Mouse (Mus musculus) forebrain, embryonic 10.5 days (tissue): ENCODE measurements around the gene Htr1f. TPM values are rescaled to one million over a fixed set of nuclear protein-coding genes. Genes with fewer than 3 reads are reported as not detected.

Source experiments
- DNase-seq: peaks from one replicate; pipeline ENCODE4 v3.0.0-alpha.2; 2017; ENCODE audit warnings: low spot score; ENCODE audit errors: extremely low spot score
- H3K27ac ChIP-seq: fragments of 300-500 bp; sonication (generic); 2 replicates; pipeline ENCODE4 v1.5.1; 2016; ENCODE audit warnings: mild to moderate bottlenecking
- H3K27me3 ChIP-seq: fragments of 300-500 bp; sonication (generic); 2 replicates; pipeline ENCODE4 v1.6.1; 2016; ENCODE audit warnings: mild to moderate bottlenecking; ENCODE audit not compliant: poor library complexity, severe bottlenecking
- H3K36me3 ChIP-seq: fragments of 300-500 bp; sonication (generic); replicated peaks from 2 replicates; pipeline ENCODE4 v1.6.1; 2016; ENCODE audit warnings: mild to moderate bottlenecking, moderate library complexity
- H3K4me1 ChIP-seq: fragments of 300-500 bp; sonication (generic); 2 replicates; pipeline ENCODE4 v1.6.1; 2016
- H3K4me3 ChIP-seq: fragments of 300-500 bp; sonication (generic); 2 replicates; pipeline ENCODE4 v1.5.1; 2016; ENCODE audit warnings: mild to moderate bottlenecking, moderate library complexity
- H3K9me3 ChIP-seq: fragments of 300-500 bp; sonication (generic); 2 replicates; pipeline ENCODE4 v1.6.1; 2016; ENCODE audit warnings: mild to moderate bottlenecking, moderate library complexity
- WGBS: fragments of 180-500 bp; shearing (Covaris S2); methylation state at CpG from one replicate; pipeline ENCODE4 v1.1.7; 2016; 5-methylcytosine and 5-hydroxymethylcytosine counted together
- polyA plus RNA-seq: library from polyadenylated mRNA; unstranded; fragments of >200 nt; fragmentation: Nextera tagmentation; extraction: Ambion mirVana; gene quantifications from 2 replicates; pipeline ENCODE4 v1.2.1, GENCODE M21; 2016

Gene Htr1f
- polyA plus RNA-seq, 1 experiment from 2014 or later, result not detected

GRCm38 (mm10) chr16:64923500-64923899, 182.2 kb downstream of the Htr1f start:
- Histone ChIP-seq H3K4me1 (0 out of 2 replicates have a peak, but pooled peaks cover 4% of the 10 kb centered on the region), H3K27ac (no peak overlapping the region), H3K4me3 (no peak overlapping the region), H3K27me3 (no peaks in the 10 kb centered on the region), H3K9me3 (no peaks in the 10 kb centered on the region), H3K36me3 (no peaks in the 10 kb centered on the region)
- DNase-seq, result no peak
- 57% methylated on average over 9 of the region's 9 CpGs for WGBS

DNA sequence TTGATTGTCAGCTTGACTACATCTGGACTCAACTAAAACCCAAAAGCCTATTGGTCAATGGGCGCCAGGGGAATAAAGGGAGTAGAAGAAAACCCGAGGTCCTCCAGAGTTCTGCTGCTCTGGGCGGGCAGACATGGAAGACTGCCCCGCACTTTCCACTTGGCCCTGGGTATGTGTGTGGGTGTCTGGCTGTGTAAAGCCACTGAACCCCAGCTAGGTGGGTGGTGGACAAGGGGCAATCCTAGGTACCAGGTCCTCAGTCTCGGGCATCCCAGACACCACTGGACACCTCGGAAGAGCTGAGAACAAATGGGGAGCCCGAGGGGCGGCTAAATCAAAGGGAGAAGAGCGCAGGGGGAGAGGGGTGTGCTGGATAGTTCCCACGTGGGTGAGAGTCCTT, 196.9 kb downstream of the Htr1f start:
- DNase-seq, result no peak
- Histone ChIP-seq H3K4me1 (no peaks in the 10 kb centered on the region), H3K9me3 (no peaks in the 10 kb centered on the region), H3K27me3 (no peaks in the 10 kb centered on the region), H3K27ac (no peak overlapping the region), H3K36me3 (no peaks in the 10 kb centered on the region), H3K4me3 (no peak overlapping the region)
- 83% methylated on average over 10 of the region's 10 CpGs for WGBS

DNA sequence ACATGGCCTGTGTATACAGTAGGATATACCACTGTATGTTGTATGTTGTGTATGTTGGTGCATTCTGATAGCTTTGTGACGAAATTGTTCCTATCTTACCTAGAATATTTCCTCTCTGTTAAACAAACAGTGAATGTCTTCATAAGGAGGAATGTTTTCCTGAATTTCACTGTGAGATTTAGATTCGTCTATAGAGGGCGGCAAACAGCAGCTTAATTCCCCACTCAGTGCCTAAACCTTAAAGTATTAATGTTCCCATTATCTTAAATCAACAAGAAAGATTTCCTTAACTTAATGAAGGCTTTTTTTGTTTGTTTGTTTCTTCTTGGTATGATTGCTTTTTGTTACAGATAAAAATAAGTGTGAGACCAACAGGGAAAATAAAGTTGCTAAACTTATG, 198.5 kb downstream of the Htr1f start:
- DNase-seq, result no peak
- Histone ChIP-seq H3K9me3 (no peaks in the 10 kb centered on the region), H3K27me3 (no peaks in the 10 kb centered on the region), H3K4me3 (no peak overlapping the region), H3K36me3 (no peaks in the 10 kb centered on the region), H3K4me1 (no peaks in the 10 kb centered on the region), H3K27ac (no peak overlapping the region)
- WGBS, result 38% methylated on average over 3 of the region's 3 CpGs

- H3K4me3 ChIP-seq, result no peak overlapping the region
- no peaks in the 10 kb centered on the region for H3K27me3 ChIP-seq
- DNase-seq, result no peak
- no peaks in the 10 kb centered on the region for H3K9me3 ChIP-seq
- 68% methylated on average over 2 of the region's 2 CpGs for WGBS
- no peaks in the 10 kb centered on the region for H3K4me1 ChIP-seq
- no peak overlapping the region for H3K27ac ChIP-seq
- no peaks in the 10 kb centered on the region for H3K36me3 ChIP-seq
Measured at GRCm38 (mm10) chr16:64903328-64903727, 202.3 kb downstream of the Htr1f start.

DNA sequence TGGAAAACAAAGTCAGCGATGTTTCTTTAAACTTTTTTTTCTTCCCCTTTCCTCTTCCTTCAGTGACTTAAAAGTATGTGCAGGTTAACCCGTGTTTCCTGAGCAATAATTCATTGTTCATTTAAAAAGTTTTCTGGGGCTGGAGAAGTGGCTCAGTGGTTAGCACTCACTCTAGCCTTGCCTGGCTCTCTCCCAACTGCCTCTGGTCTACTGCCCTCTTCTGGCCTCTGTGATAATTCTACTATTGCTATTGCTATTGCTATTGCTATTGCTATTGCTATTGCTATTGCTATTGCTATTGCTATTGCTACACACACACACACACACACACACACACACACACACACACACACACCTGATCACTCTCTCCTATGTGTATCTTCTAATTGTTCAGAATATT, 206.6 kb downstream of the Htr1f start:
- Histone ChIP-seq H3K4me3 (no peak overlapping the region), H3K27me3 (no peaks in the 10 kb centered on the region), H3K9me3 (no peaks in the 10 kb centered on the region), H3K27ac (no peak overlapping the region), H3K36me3 (no peaks in the 10 kb centered on the region), H3K4me1 (no peaks in the 10 kb centered on the region)
- no peak for DNase-seq
- WGBS, result 74% methylated on average over 2 of the region's 2 CpGs

DNA sequence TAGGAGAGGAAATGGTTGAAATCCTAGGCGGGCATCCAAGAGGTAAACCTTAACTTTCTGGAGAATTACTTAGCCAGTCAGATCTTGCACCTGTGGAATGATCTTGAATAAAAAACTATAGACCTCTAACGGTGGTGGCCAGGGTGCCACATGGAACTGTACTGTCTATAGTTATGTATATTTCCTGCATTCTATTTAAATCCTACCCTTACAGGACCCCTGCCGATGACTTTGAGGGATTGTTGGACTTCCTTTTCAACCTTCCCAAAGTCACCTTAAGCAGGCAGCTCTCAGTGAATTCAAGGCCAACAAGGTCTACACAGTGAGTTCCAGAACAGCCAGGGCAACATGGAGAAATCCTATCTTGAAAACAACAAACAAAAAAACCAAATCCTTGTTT, 216.2 kb downstream of the Htr1f start:
- peaks cover 7% of the 10 kb centered on the region for H3K9me3 ChIP-seq
- 97% methylated on average over 3 of the region's 3 CpGs for WGBS
- no peak for DNase-seq
- no peak overlapping the region for H3K4me3 ChIP-seq
- H3K4me1 ChIP-seq, result peaks cover 11% of the 10 kb centered on the region
- H3K27me3 ChIP-seq, result no peaks in the 10 kb centered on the region
- H3K27ac ChIP-seq, result no peak overlapping the region
- no peaks in the 10 kb centered on the region for H3K36me3 ChIP-seq

- Histone ChIP-seq H3K36me3 (no peaks in the 10 kb centered on the region), H3K27ac (no peak overlapping the region), H3K9me3 (peaks cover 7% of the 10 kb centered on the region), H3K27me3 (no peaks in the 10 kb centered on the region), H3K4me3 (no peak overlapping the region), H3K4me1 (peaks cover 15% of the 10 kb centered on the region)
- DNase-seq, result no peak
- 49% methylated on average over 4 of the region's 4 CpGs for WGBS
Measured at GRCm38 (mm10) chr16:64885547-64885946, 220.1 kb downstream of the Htr1f start.

GRCm38 (mm10) chr16:64885142-64885541, 220.5 kb downstream of the Htr1f start:
- Histone ChIP-seq H3K4me3 (no peak overlapping the region), H3K4me1 (peaks cover 15% of the 10 kb centered on the region), H3K9me3 (peaks cover 7% of the 10 kb centered on the region), H3K27ac (no peak overlapping the region), H3K27me3 (no peaks in the 10 kb centered on the region), H3K36me3 (no peaks in the 10 kb centered on the region)
- no peak for DNase-seq
- WGBS, result 30% methylated on average over 3 of the region's 3 CpGs

- no peaks in the 10 kb centered on the region for H3K36me3 ChIP-seq
- peaks cover 15% of the 10 kb centered on the region for H3K4me1 ChIP-seq
- no peaks in the 10 kb centered on the region for H3K27me3 ChIP-seq
- DNase-seq, result no peak
- peaks cover 7% of the 10 kb centered on the region for H3K9me3 ChIP-seq
- no peak overlapping the region for H3K27ac ChIP-seq
- WGBS, result 44% methylated on average over 3 of the region's 3 CpGs
- H3K4me3 ChIP-seq, result no peak overlapping the region
Measured at GRCm38 (mm10) chr16:64884420-64884838, 221.2 kb downstream of the Htr1f start.

GRCm38 (mm10) chr16:64883896-64884295, 221.8 kb downstream of the Htr1f start:
- Histone ChIP-seq H3K27ac (no peak overlapping the region), H3K4me1 (peaks cover 15% of the 10 kb centered on the region), H3K9me3 (peaks cover 5% of the 10 kb centered on the region), H3K36me3 (no peaks in the 10 kb centered on the region), H3K4me3 (no peak overlapping the region), H3K27me3 (no peaks in the 10 kb centered on the region)
- no peak for DNase-seq
- WGBS, result 88% methylated on average over 5 of the region's 5 CpGs

- Histone ChIP-seq H3K27me3 (no peaks in the 10 kb centered on the region), H3K36me3 (no peaks in the 10 kb centered on the region), H3K4me3 (no peak overlapping the region), H3K4me1 (peaks cover 15% of the 10 kb centered on the region), H3K9me3 (no peaks in the 10 kb centered on the region), H3K27ac (no peak overlapping the region)
- DNase-seq, result no peak
- 79% methylated on average over 2 of the region's 2 CpGs for WGBS
Measured at GRCm38 (mm10) chr16:64881442-64881841, 224.2 kb downstream of the Htr1f start.

DNA sequence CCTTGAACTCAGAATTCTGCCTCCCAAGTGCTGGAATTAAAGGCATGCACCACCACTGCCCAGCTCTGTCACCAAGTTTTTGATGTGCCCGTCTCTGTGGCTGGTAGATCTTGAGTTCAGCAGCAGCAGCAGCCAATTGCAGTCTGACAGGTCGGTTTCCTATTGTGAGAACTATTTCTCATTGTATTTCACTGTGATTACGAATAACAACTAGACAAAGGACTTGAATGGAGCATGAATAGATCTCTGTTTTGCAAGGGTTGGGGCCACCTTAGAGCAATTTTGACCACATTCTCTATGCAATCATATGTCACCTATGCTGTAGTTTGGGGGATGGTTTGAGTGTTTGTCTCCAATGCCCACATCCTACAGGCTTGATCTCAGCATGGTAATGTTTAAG, 224.7 kb downstream of the Htr1f start:
- no peaks in the 10 kb centered on the region for H3K36me3 ChIP-seq
- no peaks in the 10 kb centered on the region for H3K27me3 ChIP-seq
- 72% methylated on average over 3 of the region's 3 CpGs for WGBS
- H3K4me1 ChIP-seq, result peaks cover 15% of the 10 kb centered on the region
- H3K9me3 ChIP-seq, result no peaks in the 10 kb centered on the region
- H3K27ac ChIP-seq, result no peak overlapping the region
- H3K4me3 ChIP-seq, result no peak overlapping the region
- DNase-seq, result no peak

GRCm38 (mm10) chr16:64879735-64880134, 225.9 kb downstream of the Htr1f start:
- DNase-seq, result no peak
- peaks cover 6% of the 10 kb centered on the region for H3K4me1 ChIP-seq
- no peaks in the 10 kb centered on the region for H3K27me3 ChIP-seq
- H3K4me3 ChIP-seq, result no peak overlapping the region
- WGBS, result 90% methylated on average over 5 of the region's 5 CpGs
- no peaks in the 10 kb centered on the region for H3K36me3 ChIP-seq
- H3K27ac ChIP-seq, result no peak overlapping the region
- H3K9me3 ChIP-seq, result no peaks in the 10 kb centered on the region

DNA sequence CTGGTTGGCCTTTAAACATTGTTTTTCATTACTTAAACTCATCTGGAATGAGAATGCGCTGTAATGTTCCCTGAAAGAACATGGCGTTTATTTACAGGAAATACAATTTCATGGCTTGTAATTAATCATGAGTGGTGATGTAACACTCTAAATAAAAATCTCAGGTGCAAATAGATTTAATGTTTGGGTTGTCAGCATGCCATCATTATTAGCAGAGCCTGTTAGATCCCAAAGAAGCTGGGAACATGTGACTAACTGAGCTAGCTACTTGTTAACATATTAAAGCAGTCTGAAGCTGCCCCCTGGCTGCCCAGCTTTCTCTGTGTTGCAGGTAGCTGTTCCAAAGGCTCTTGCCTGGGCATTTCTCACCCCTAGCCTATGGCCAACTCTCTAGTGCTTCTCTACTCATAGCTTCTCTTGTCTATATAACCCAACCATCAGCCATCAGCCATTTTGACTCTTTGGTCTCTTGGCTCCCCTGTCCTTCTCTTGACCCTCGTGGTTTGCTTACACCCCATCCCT, 227.0 kb downstream of the Htr1f start:
- WGBS, result 89% methylated on average over 3 of the region's 3 CpGs
- no peaks in the 10 kb centered on the region for H3K4me1 ChIP-seq
- H3K27ac ChIP-seq, result no peak overlapping the region
- H3K9me3 ChIP-seq, result no peaks in the 10 kb centered on the region
- no peaks in the 10 kb centered on the region for H3K36me3 ChIP-seq
- no peak overlapping the region for H3K4me3 ChIP-seq
- H3K27me3 ChIP-seq, result no peaks in the 10 kb centered on the region
- no peak for DNase-seq
